Mouse (Mus musculus): ENCODE results near the gene Tlx1. TPM values are rescaled to one million over a fixed set of nuclear protein-coding genes. Genes with fewer than 3 reads are reported as not detected.

Tlx1 gene
- polyA plus RNA-seq, 2 experiments = 0.55 to 0.82 TPM

DNA sequence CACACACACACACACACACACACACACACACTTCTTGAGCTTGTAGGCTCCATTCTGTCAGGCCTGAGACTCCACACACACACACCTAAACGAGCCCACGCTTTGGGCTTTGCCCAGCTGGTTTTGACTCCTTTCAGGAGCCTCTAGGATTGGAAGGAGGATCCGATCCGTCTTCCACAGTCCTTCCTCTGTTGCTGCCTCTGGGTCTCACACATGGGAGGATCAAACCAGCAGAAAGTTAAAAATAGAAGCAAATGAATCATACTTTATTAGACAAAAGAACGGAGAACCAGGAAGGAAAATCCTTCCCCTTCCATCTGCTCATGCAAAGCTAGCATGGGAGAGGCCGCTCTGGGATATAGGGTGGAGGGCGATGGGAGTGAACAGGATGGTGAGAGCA, 11.7 kb downstream of the Tlx1 start:
- no peak overlapping the region for H3K4me2 ChIP-seq (replicated peaks; ENCODE audit: low read depth, low read length, severe bottlenecking)
- H3K27me3 ChIP-seq (ENCODE audit: control insufficient read depth, insufficient read depth, low read length) = peaks cover 84% of the 10 kb centered on the region
- ATAC-seq (ENCODE audit: low FRiP score, low read depth) = no peak
- no peak overlapping the region for H3K4me3 ChIP-seq (replicated peaks; ENCODE audit: low read length)
- H3K9me3 ChIP-seq (ENCODE audit: control insufficient read depth, low read length) = no peaks in the 10 kb centered on the region
- H3K36me3 ChIP-seq (ENCODE audit: control insufficient read depth, insufficient read depth, low read length) = no peaks in the 10 kb centered on the region
- H3K9ac ChIP-seq (ENCODE audit: low read depth, low read length, severe bottlenecking) = no peak overlapping the region
- no peaks in the 10 kb centered on the region for H3K4me1 ChIP-seq (ENCODE audit: control insufficient read depth, insufficient read depth, low read length)
- WGBS = 38% methylated on average over 7 of the region's 7 CpGs
- no peak for DNase-seq (ENCODE audit: low spot score)
- H3K27ac ChIP-seq (replicated peaks; ENCODE audit: low read depth, low read length) = no peak overlapping the region
- TF ChIP-seq POLR2A (IDR thresholded peaks at IDR 0.05; ENCODE audit: borderline replicate concordance, extremely low read depth, insufficient read depth, insufficient read length) = no peak

DNA sequence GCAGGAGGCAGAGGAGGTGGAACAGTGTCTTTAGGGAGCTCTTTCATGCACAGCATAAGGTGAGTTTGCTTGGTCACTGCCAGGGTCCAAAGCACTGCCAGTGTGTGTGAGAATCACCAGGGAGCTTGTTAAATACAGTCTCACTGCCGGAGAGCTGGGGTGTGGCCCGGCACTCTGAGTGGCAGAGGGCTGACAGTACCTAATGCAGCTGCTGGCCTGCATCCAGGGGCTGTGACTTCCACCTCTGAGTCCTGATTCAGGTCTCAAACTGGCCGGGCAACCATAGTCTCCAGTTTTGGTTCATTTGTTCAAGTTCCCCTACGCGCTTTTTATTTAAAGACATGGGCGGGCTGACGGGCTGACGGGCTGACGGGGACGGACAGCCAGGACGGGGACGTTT, 12.4 kb downstream of the Tlx1 start:
- ATAC-seq (ENCODE audit: low FRiP score, low read depth) = no peak
- TF ChIP-seq POLR2A (IDR thresholded peaks at IDR 0.05; ENCODE audit: borderline replicate concordance, extremely low read depth, insufficient read depth, insufficient read length) = no peak
- 4% methylated on average over 12 of the region's 12 CpGs for WGBS

DNA sequence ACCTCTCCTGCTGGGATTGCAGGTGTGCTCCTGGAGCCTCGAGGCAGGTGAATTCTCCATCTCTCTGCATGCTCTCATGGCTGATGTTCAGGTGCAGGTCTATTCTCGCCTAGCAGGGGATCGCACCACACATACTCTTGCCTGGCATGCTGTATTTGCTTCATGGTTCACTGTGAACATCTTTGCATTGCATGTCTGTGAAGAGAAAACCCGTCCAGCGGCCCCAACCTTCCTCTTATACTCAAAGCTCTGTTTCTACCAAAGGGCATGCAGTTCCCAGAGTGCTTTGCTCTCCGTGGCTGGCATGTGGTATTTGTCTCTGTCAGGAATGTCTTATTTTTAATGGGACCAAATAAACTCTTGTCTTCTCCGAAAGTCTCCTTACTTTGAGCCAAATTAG, 20.0 kb downstream of the Tlx1 start:
- 58% methylated on average over 7 of the region's 7 CpGs for WGBS
- ATAC-seq (ENCODE audit: low FRiP score, low read depth) = no peak
- Histone ChIP-seq H3K4me1 (ENCODE audit: control insufficient read depth, insufficient read depth, low read length) (no peaks in the 10 kb centered on the region), H3K4me3 (replicated peaks; ENCODE audit: low read length) (no peak overlapping the region), H3K9me3 (ENCODE audit: control insufficient read depth, low read length) (no peaks in the 10 kb centered on the region), H3K27ac (replicated peaks; ENCODE audit: low read depth, low read length) (no peak overlapping the region), H3K4me2 (replicated peaks; ENCODE audit: low read depth, low read length, severe bottlenecking) (no peak overlapping the region), H3K36me3 (ENCODE audit: control insufficient read depth, insufficient read depth, low read length) (no peaks in the 10 kb centered on the region), H3K9ac (ENCODE audit: low read depth, low read length, severe bottlenecking) (no peak overlapping the region), H3K27me3 (ENCODE audit: control insufficient read depth, insufficient read depth, low read length) (peaks cover 6% of the 10 kb centered on the region)
- no peak for TF ChIP-seq POLR2A (IDR thresholded peaks at IDR 0.05; ENCODE audit: borderline replicate concordance, extremely low read depth, insufficient read depth, insufficient read length)
- DNase-seq (ENCODE audit: low spot score) = no peak

More for the DNA sequence above, 12.4 kb downstream of the Tlx1 start:
- no peak for DNase-seq (ENCODE audit: low spot score)
- H3K27me3 ChIP-seq (ENCODE audit: control insufficient read depth, insufficient read depth, low read length) = peaks cover 80% of the 10 kb centered on the region
- no peaks in the 10 kb centered on the region for H3K36me3 ChIP-seq (ENCODE audit: control insufficient read depth, insufficient read depth, low read length)
- no peak overlapping the region for H3K4me3 ChIP-seq (replicated peaks; ENCODE audit: low read length)
- no peak overlapping the region for H3K9ac ChIP-seq (ENCODE audit: low read depth, low read length, severe bottlenecking)
- H3K4me1 ChIP-seq (ENCODE audit: control insufficient read depth, insufficient read depth, low read length) = no peaks in the 10 kb centered on the region
- no peak overlapping the region for H3K4me2 ChIP-seq (replicated peaks; ENCODE audit: low read depth, low read length, severe bottlenecking)
- no peaks in the 10 kb centered on the region for H3K9me3 ChIP-seq (ENCODE audit: control insufficient read depth, low read length)
- H3K27ac ChIP-seq (replicated peaks; ENCODE audit: low read depth, low read length) = no peak overlapping the region

DNA sequence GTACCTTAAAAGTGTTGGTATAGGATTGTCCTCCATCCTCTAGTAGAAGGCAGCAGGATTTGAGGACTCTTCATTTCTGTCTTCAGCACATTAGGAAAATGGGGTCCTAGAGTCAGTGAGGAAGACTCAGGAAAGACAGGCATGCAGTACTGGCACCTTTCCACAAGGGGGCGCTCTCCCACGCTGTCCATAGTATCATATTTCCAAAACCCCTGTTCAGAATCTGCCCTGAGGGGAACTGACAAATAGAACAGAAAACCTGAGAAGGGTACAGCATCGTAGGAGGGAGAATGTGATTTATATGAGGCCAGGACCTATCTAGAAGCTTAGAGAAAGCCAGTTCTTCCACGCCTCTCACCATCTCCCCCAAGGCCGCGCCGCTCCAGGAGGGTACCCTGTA, 24.3 kb downstream of the Tlx1 start:
- Histone ChIP-seq H3K9me3 (ENCODE audit: control insufficient read depth, low read length) (no peaks in the 10 kb centered on the region), H3K4me2 (replicated peaks; ENCODE audit: low read depth, low read length, severe bottlenecking) (no peak overlapping the region), H3K4me1 (ENCODE audit: control insufficient read depth, insufficient read depth, low read length) (0 out of 2 replicates have a peak, but pooled peaks cover 3% of the 10 kb centered on the region), H3K9ac (ENCODE audit: low read depth, low read length, severe bottlenecking) (no peak overlapping the region), H3K27me3 (ENCODE audit: control insufficient read depth, insufficient read depth, low read length) (no peaks in the 10 kb centered on the region), H3K27ac (replicated peaks; ENCODE audit: low read depth, low read length) (no peak overlapping the region), H3K4me3 (replicated peaks; ENCODE audit: low read length) (no peak overlapping the region), H3K36me3 (ENCODE audit: control insufficient read depth, insufficient read depth, low read length) (no peaks in the 10 kb centered on the region)
- DNase-seq (ENCODE audit: low spot score) (no peak), ATAC-seq (ENCODE audit: low FRiP score, low read depth) (no peak)
- no peak for TF ChIP-seq POLR2A (IDR thresholded peaks at IDR 0.05; ENCODE audit: borderline replicate concordance, extremely low read depth, insufficient read depth, insufficient read length)
- WGBS = 50% methylated on average over 7 of the region's 7 CpGs

DNA sequence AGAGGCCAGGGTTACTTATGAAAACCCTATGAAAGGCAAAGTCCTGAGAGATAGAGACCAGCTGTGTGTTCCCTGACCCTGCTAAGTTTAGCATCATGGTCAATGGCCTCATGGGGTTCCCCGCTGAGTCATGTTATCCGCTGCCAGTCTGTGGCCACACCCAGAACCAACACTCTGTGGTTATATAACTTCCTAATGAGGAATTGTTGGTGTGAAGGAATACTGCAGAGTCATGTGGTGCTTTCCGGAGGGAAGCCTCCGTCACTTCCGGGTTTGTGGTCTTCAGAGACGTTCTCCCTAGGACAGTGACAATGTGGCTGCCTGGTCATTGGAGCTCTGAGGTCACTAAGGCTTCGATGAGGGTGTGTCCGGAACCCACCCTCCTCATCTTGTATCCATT, 25.8 kb downstream of the Tlx1 start:
- ATAC-seq (ENCODE audit: low FRiP score, low read depth) (no peak), DNase-seq (ENCODE audit: low spot score) (no peak)
- Histone ChIP-seq H3K9me3 (ENCODE audit: control insufficient read depth, low read length) (no peaks in the 10 kb centered on the region), H3K27ac (replicated peaks; ENCODE audit: low read depth, low read length) (no peak overlapping the region), H3K9ac (ENCODE audit: low read depth, low read length, severe bottlenecking) (no peak overlapping the region), H3K4me3 (replicated peaks; ENCODE audit: low read length) (no peak overlapping the region), H3K4me1 (ENCODE audit: control insufficient read depth, insufficient read depth, low read length) (0 out of 2 replicates have a peak, but pooled peaks cover 3% of the 10 kb centered on the region), H3K4me2 (replicated peaks; ENCODE audit: low read depth, low read length, severe bottlenecking) (no peak overlapping the region), H3K36me3 (ENCODE audit: control insufficient read depth, insufficient read depth, low read length) (no peaks in the 10 kb centered on the region), H3K27me3 (ENCODE audit: control insufficient read depth, insufficient read depth, low read length) (no peaks in the 10 kb centered on the region)
- no peak for TF ChIP-seq POLR2A (IDR thresholded peaks at IDR 0.05; ENCODE audit: borderline replicate concordance, extremely low read depth, insufficient read depth, insufficient read length)
- 77% methylated on average over 8 of the region's 8 CpGs for WGBS

All from limb, embryonic 14.5 days (tissue).